Mouse (Mus musculus): Measurements from ENCODE around the gene Stpg2. TPM values are rescaled to one million over a fixed set of nuclear protein-coding genes. Genes with fewer than 3 reads are reported as not detected.
"Not testable (repeated sequence)": the region's sequence is repeated elsewhere in the genome, so short reads cannot be mapped to it uniquely, and the experiment has no call there.

The Stpg2 gene
- polyA plus RNA-seq, 1 experiment from 2014 or later = 0.11 TPM

GRCm38 (mm10) chr3:139245219-139245618, 39.7 kb downstream of the Stpg2 start:
- no peaks in the 10 kb centered on the region for H3K36me3 ChIP-seq
- DNase-seq (ENCODE audit: low spot score) = no peak
- no peak overlapping the region for H3K27ac ChIP-seq (replicated peaks)
- WGBS = 85% methylated on average over 2 of the region's 2 CpGs
- H3K9me3 ChIP-seq (replicated peaks) = no peaks in the 10 kb centered on the region
- H3K4me1 ChIP-seq = no peaks in the 10 kb centered on the region
- no peak overlapping the region for H3K4me3 ChIP-seq
- no peaks in the 10 kb centered on the region for H3K27me3 ChIP-seq (ENCODE audit: low read depth, poor library complexity, severe bottlenecking)

- no peaks in the 10 kb centered on the region for H3K36me3 ChIP-seq
- H3K27ac ChIP-seq (replicated peaks) = no peak overlapping the region
- H3K27me3 ChIP-seq (ENCODE audit: low read depth, poor library complexity, severe bottlenecking) = no peaks in the 10 kb centered on the region
- no peak overlapping the region for H3K4me3 ChIP-seq
- H3K4me1 ChIP-seq = no peaks in the 10 kb centered on the region
- 51% methylated on average over 4 of the region's 4 CpGs for WGBS
- H3K9me3 ChIP-seq (replicated peaks) = no peaks in the 10 kb centered on the region
- no peak for DNase-seq (ENCODE audit: low spot score)
These were observed 41.0 kb downstream of the Stpg2 start for GRCm38 (mm10) chr3:139246508-139246907.

DNA sequence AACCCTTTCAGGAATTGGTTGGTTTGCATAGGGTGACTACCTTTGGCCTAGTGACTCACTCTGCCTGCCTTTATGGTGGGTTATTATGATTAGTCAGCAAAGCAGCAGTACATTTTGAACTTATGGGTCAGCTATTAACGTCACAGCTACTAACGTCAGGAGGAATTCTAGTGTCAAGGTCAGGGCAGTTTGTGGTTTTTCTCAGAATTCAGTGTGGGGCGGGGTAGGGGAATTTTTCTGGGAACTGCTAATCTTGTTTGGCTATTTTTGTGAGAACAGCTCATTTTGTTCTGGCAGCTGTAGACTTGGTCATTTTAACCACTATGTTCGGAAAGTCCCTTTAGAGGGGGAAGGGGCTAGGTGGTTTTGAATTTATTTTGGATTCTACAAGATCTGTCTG, 56.9 kb downstream of the Stpg2 start:
- not testable (repeated sequence) for H3K27ac ChIP-seq (replicated peaks); H3K4me1 ChIP-seq; H3K27me3 ChIP-seq (ENCODE audit: low read depth, poor library complexity, severe bottlenecking); H3K4me3 ChIP-seq; DNase-seq (ENCODE audit: low spot score); H3K9me3 ChIP-seq (replicated peaks); H3K36me3 ChIP-seq
- WGBS = 86% methylated on average over 4 of the region's 4 CpGs

DNA sequence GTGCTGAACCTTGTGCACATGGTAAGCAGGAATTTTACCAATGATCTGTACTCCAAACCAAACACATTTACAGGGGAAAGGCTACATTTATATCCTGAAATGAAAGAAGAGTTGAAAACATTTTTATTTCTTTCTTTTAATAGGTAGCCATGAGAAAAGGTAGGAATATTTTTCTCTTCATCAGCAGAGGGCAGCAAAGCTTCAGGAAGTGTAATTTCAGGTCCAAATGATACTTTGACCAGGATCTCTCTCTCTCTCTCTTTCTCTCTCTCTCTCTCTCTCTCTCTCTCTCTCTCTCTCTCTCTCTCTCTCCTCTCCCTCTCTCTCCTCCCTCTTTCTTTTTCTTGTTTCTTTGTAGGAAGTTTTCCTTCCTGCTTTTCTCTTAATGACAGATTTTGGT, 92.4 kb downstream of the Stpg2 start:
- Histone ChIP-seq H3K36me3 (no peaks in the 10 kb centered on the region), H3K9me3 (replicated peaks) (no peaks in the 10 kb centered on the region), H3K4me3 (no peak overlapping the region), H3K4me1 (no peaks in the 10 kb centered on the region), H3K27me3 (ENCODE audit: low read depth, poor library complexity, severe bottlenecking) (no peaks in the 10 kb centered on the region), H3K27ac (replicated peaks) (no peak overlapping the region)
- no peak for DNase-seq (ENCODE audit: low spot score)

GRCm38 (mm10) chr3:139308078-139308809, 102.8 kb downstream of the Stpg2 start:
- H3K9me3 ChIP-seq (replicated peaks) = no peaks in the 10 kb centered on the region
- 64% methylated on average over 7 of the region's 7 CpGs for WGBS
- H3K27me3 ChIP-seq (ENCODE audit: low read depth, poor library complexity, severe bottlenecking) = no peaks in the 10 kb centered on the region
- no peaks in the 10 kb centered on the region for H3K4me1 ChIP-seq
- no peak overlapping the region for H3K4me3 ChIP-seq
- H3K27ac ChIP-seq (replicated peaks) = no peak overlapping the region
- DNase-seq (ENCODE audit: low spot score) = no peak
- H3K36me3 ChIP-seq = no peaks in the 10 kb centered on the region

DNA sequence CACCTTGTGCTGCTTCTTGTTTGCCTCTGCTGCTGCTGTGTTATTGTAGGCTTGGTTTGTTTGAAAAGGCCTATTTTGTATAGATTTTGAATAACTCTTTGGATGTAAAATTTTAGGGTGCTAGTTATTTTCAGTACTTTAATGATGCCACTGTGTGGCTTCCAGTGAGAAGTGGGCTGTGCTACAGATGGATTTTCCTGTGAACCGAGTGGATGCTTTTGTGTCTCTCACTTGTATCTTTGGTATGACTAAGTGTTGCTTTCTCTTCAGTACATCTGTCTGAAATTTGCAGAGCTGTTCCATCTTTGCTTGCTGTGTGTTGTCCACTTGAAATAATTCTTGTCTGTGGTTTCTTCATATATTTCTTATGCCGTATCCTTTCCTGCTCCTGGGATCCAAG, 106.2 kb downstream of the Stpg2 start:
- H3K27me3 ChIP-seq (ENCODE audit: low read depth, poor library complexity, severe bottlenecking) = no peaks in the 10 kb centered on the region
- H3K9me3 ChIP-seq (replicated peaks) = no peaks in the 10 kb centered on the region
- H3K36me3 ChIP-seq = no peaks in the 10 kb centered on the region
- no peak overlapping the region for H3K27ac ChIP-seq (replicated peaks)
- DNase-seq (ENCODE audit: low spot score) = no peak
- WGBS = 89% methylated on average over 2 of the region's 2 CpGs
- no peak overlapping the region for H3K4me3 ChIP-seq
- no peaks in the 10 kb centered on the region for H3K4me1 ChIP-seq

- no peaks in the 10 kb centered on the region for H3K27me3 ChIP-seq (ENCODE audit: low read depth, poor library complexity, severe bottlenecking)
- no peaks in the 10 kb centered on the region for H3K36me3 ChIP-seq
- no peaks in the 10 kb centered on the region for H3K9me3 ChIP-seq (replicated peaks)
- H3K4me1 ChIP-seq = no peaks in the 10 kb centered on the region
- WGBS = 92% methylated on average over 3 of the region's 3 CpGs
- H3K4me3 ChIP-seq = no peak overlapping the region
- no peak for DNase-seq (ENCODE audit: low spot score)
- no peak overlapping the region for H3K27ac ChIP-seq (replicated peaks)
These were observed 175.0 kb downstream of the Stpg2 start for GRCm38 (mm10) chr3:139380494-139380893.

DNA sequence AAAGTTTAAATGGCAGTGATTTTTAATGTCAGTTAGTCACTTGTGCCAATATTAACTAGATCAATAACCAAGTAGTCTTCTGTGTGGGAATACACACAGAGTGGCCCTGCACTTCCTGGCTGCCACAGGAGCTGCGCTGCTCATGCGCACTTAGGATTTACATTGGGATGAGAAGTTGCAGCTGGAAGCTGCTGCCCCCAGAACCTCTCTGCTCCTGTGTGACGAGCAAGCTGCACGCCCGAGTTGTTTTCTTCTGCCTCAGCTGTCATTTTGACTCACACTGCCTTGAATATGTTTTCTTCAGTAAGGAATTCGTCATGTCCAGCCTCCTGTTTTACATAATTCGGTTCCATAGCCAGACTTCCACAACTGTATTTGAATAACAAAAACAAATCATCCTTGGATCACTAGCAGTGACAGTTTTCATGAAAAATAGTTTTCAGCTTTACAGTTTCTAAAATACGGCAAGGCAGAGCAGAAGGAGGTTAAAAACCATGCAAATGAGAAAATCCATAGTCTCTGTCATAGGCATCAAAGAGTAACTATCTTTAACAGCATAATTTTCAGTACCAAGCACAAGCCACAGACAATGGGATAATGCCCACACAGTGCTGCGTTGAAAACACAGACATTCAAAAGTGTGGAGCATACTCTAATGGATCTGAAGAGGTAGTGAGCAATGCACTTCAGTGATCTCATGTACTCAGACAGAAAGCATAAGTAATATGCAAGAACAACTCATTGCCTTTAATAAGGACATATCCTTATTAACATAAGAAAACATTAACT, 191.8 kb downstream of the Stpg2 start:
- no peak overlapping the region for H3K4me3 ChIP-seq
- no peaks in the 10 kb centered on the region for H3K36me3 ChIP-seq
- H3K4me1 ChIP-seq = no peaks in the 10 kb centered on the region
- H3K27me3 ChIP-seq (ENCODE audit: low read depth, poor library complexity, severe bottlenecking) = no peaks in the 10 kb centered on the region
- WGBS = 75% methylated on average over 9 of the region's 9 CpGs
- no peaks in the 10 kb centered on the region for H3K9me3 ChIP-seq (replicated peaks)
- DNase-seq (ENCODE audit: low spot score) = no peak
- no peak overlapping the region for H3K27ac ChIP-seq (replicated peaks)

- Histone ChIP-seq H3K9me3 (replicated peaks) (no peaks in the 10 kb centered on the region), H3K27me3 (ENCODE audit: low read depth, poor library complexity, severe bottlenecking) (no peaks in the 10 kb centered on the region), H3K4me3 (no peak overlapping the region), H3K4me1 (no peaks in the 10 kb centered on the region), H3K36me3 (no peaks in the 10 kb centered on the region), H3K27ac (replicated peaks) (no peak overlapping the region)
- DNase-seq (ENCODE audit: low spot score) = no peak
- 88% methylated on average over 3 of the region's 3 CpGs for WGBS
These were observed 199.2 kb downstream of the Stpg2 start for GRCm38 (mm10) chr3:139404673-139405072.

- no peaks in the 10 kb centered on the region for H3K9me3 ChIP-seq (replicated peaks)
- no peak overlapping the region for H3K4me3 ChIP-seq
- H3K36me3 ChIP-seq = no peaks in the 10 kb centered on the region
- no peaks in the 10 kb centered on the region for H3K4me1 ChIP-seq
- WGBS = 84% methylated on average over 5 of the region's 5 CpGs
- no peak for DNase-seq (ENCODE audit: low spot score)
- H3K27ac ChIP-seq (replicated peaks) = no peak overlapping the region
- no peaks in the 10 kb centered on the region for H3K27me3 ChIP-seq (ENCODE audit: low read depth, poor library complexity, severe bottlenecking)
These were observed 213.6 kb downstream of the Stpg2 start for GRCm38 (mm10) chr3:139419142-139419541.

GRCm38 (mm10) chr3:139442170-139442569, 236.7 kb downstream of the Stpg2 start:
- no peak overlapping the region for H3K4me3 ChIP-seq
- no peak for DNase-seq (ENCODE audit: low spot score)
- H3K27ac ChIP-seq (replicated peaks) = no peak overlapping the region
- no peaks in the 10 kb centered on the region for H3K4me1 ChIP-seq
- WGBS = 89% methylated on average over 7 of the region's 7 CpGs
- no peaks in the 10 kb centered on the region for H3K9me3 ChIP-seq (replicated peaks)
- no peaks in the 10 kb centered on the region for H3K27me3 ChIP-seq (ENCODE audit: low read depth, poor library complexity, severe bottlenecking)
- no peaks in the 10 kb centered on the region for H3K36me3 ChIP-seq

DNA sequence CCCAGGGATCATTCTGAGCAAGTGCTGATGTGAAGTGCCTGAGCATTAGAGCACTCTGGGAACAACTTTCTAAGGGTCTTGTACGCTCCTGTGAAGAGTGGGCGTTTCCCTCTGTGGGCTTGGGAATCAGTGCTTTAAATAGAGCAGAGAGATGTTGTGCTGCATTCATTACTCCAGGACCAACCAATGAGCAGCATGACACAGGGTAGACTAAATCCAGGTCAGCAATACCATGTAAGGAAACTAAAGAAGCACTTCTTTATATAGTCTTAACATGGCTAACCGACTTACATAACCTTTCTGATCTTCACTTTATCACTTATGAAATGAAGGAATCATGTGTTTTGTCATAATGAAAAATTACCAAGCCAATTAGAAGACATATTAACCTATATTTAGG, 290.4 kb downstream of the Stpg2 start:
- WGBS = 73% methylated on average over 3 of the region's 3 CpGs
- H3K27me3 ChIP-seq (ENCODE audit: low read depth, poor library complexity, severe bottlenecking) = no peaks in the 10 kb centered on the region
- DNase-seq (ENCODE audit: low spot score) = no peak
- H3K4me3 ChIP-seq = no peak overlapping the region
- H3K36me3 ChIP-seq = no peaks in the 10 kb centered on the region
- no peaks in the 10 kb centered on the region for H3K4me1 ChIP-seq
- H3K27ac ChIP-seq (replicated peaks) = no peak overlapping the region
- no peaks in the 10 kb centered on the region for H3K9me3 ChIP-seq (replicated peaks)

GRCm38 (mm10) chr3:139502216-139502615, 296.7 kb downstream of the Stpg2 start:
- H3K4me3 ChIP-seq = no peak overlapping the region
- H3K36me3 ChIP-seq = no peaks in the 10 kb centered on the region
- no peak overlapping the region for H3K27ac ChIP-seq (replicated peaks)
- H3K9me3 ChIP-seq (replicated peaks) = no peaks in the 10 kb centered on the region
- H3K4me1 ChIP-seq = no peaks in the 10 kb centered on the region
- 85% methylated on average over 5 of the region's 5 CpGs for WGBS
- no peaks in the 10 kb centered on the region for H3K27me3 ChIP-seq (ENCODE audit: low read depth, poor library complexity, severe bottlenecking)
- DNase-seq (ENCODE audit: low spot score) = no peak
